Comparison of ENCODE assay signal across 8 mouse cellular contexts in genomic region chr13:42102980-42103379, GRCm38 (mm10). TPM values are rescaled to one million over a fixed set of nuclear protein-coding genes. Genes with fewer than 3 reads are reported as not detected.
DNase-seq lines count a peak whose midpoint lies in the region; ATAC-seq and TF ChIP-seq lines count a peak whose summit lies in the region.

No protein-coding gene starts in this region.

- peaks cover 27% of the 10 kb centered on the region for H3K4me1 ChIP-seq in hindbrain, postnatal 0 days (ENCODE audit: insufficient read depth, low read length)

- POLR2A ChIA-PET in Patski (lab: Charles Lee): no interaction called here

- H3K9ac ChIP-seq in hindbrain, postnatal 0 days (replicated peaks; ENCODE audit: low read length): peak overlapping the region; percentile 30; the same call in 1 of the 2 replicates

- peak overlapping the region; percentile 81 for H3K27ac ChIP-seq in hindbrain, postnatal 0 days

- H3K36me3 ChIP-seq in hindbrain, postnatal 0 days (ENCODE audit: insufficient read depth, low read length): no peaks in the 10 kb centered on the region

- H3K27me3 ChIP-seq in Patski: no peaks in the 10 kb centered on the region
- H3K27me3 ChIP-seq in hindbrain, postnatal 0 days (ENCODE audit: insufficient read depth, low read length): no peaks in the 10 kb centered on the region

- DNase-seq in Patski (ENCODE audit: low read depth, low spot score): peak; percentile 13
- DNase-seq in cerebellum, postnatal 36 days: peak; percentile 72 to 74
- DNase-seq in gastrocnemius, adult 18-20 months (ENCODE audit: low spot score): peak; percentile 67
- DNase-seq in hindbrain, postnatal 0 days (ENCODE audit: low spot score): peak; percentile 89
- DNase-seq in left cerebral cortex, adult 11 months (ENCODE audit: low spot score): peak; percentile 55
- peak; percentile 85 for DNase-seq in lung, postnatal 25 days (ENCODE audit: low spot score)
- DNase-seq in ovary, postnatal 36 days (ENCODE audit: low spot score): peak; percentile 73
- DNase-seq in thymus, postnatal 4 days: peak; percentile 65

- in situ Hi-C loops in Patski (cut with MboI; ENCODE audit: low pct_unique_long_range_greater_than_20kb): no loop called here

- WGBS in hindbrain, postnatal 0 days: 12% methylated on average over 8 of the region's 8 CpGs

- peak; percentile 60 for ATAC-seq in Patski
- peak; percentile 94 for ATAC-seq in hindbrain, postnatal 0 days

- CTCF ChIA-PET in Patski (lab: Charles Lee): no interaction called here

- H3K4me3 ChIP-seq in hindbrain, postnatal 0 days (ENCODE audit: low read length): peak overlapping the region; percentile 24

- peak overlapping the region; percentile 52 for H3K4me2 ChIP-seq in hindbrain, postnatal 0 days (ENCODE audit: low read depth, low read length)

- TF ChIP-seq CTCF in Patski (IDR thresholded peaks at IDR 0.05): no peak
- TF ChIP-seq CTCF in hindbrain, postnatal 0 days (IDR thresholded peaks at IDR 0.05; ENCODE audit: low read depth): no peak

- H3K9me3 ChIP-seq in hindbrain, postnatal 0 days (ENCODE audit: low read length): no peaks in the 10 kb centered on the region

RNA-seq across cellular contexts. Expression of gene Hivep1, which starts 51.2 kb away (rescaled TPM):
- 36.5 TPM for polyA plus RNA-seq in Patski (2021)
- total RNA-seq in gastrocnemius, adult 18-20 months (2021): 10 to 100 TPM; 13.0 to 14.9 TPM
- 36.9 and 41.5 TPM in 2 replicates for total RNA-seq in hindbrain, postnatal 0 days (2014; rRNA removed)
- 20.1 and 20.3 TPM in 2 replicates for polyA plus RNA-seq in hindbrain, postnatal 0 days (2015; fragmentation: Nextera tagmentation; extraction: Ambion mirVana)

Comparison
In these comparisons a context has a peak if more than half of its experiments do, and no peak if none do; other contexts are left out.
1. Peak in every context shown above with its lines: DNase-seq, ATAC-seq, H3K4me3 ChIP-seq and H3K27ac ChIP-seq.
2. DNase-seq: peak in every context shown above with its lines; median percentile 89 in hindbrain, postnatal 0 days; 85 in lung, postnatal 25 days; 73 in cerebellum, postnatal 36 days; 73 in ovary, postnatal 36 days; 67 in gastrocnemius, adult 18-20 months; 65 in thymus, postnatal 4 days; 55 in left cerebral cortex, adult 11 months; 13 in Patski.